Mouse (Mus musculus) myocyte (in vitro differentiated cells): ENCODE measurements around the gene Gm20388.

Source experiments
- CEBPB ChIP-seq: IDR thresholded peaks from 2 replicates; pipeline ENCODE4 v1.6.1; 2011; ENCODE audit warnings: mild to moderate bottlenecking, moderate library complexity; ENCODE audit not compliant: poor library complexity, insufficient read depth, severe bottlenecking
- E2F4 ChIP-seq: IDR thresholded peaks from one replicate; pipeline ENCODE4 v1.6.1; 2011; ENCODE audit warnings: mild to moderate bottlenecking, control low read depth, moderate library complexity; ENCODE audit not compliant: insufficient read depth
- MAX ChIP-seq: IDR thresholded peaks from one replicate; pipeline ENCODE4 v1.6.1; 2011; ENCODE audit warnings: low read depth, mild to moderate bottlenecking, control low read depth
- MYOD1 ChIP-seq, 3 experiments: IDR thresholded peaks; one replicate each; pipeline ENCODE4 v1.6.1; 2011; ENCODE audit warnings: control low read depth in 2 of 3, low read depth in 2 of 3, mild to moderate bottlenecking in 2 of 3, moderate library complexity in 1 of 3; ENCODE audit not compliant: insufficient read length in 2 of 3, control insufficient read depth in 1 of 3
- MYOG ChIP-seq, 3 experiments: IDR thresholded peaks; one replicate each; pipeline ENCODE4 v1.6.1; 2011; ENCODE audit warnings: control low read depth in 2 of 3, low read depth in 2 of 3, mild to moderate bottlenecking in 2 of 3; ENCODE audit not compliant: insufficient read length in 2 of 3, control insufficient read depth in 1 of 3, insufficient read depth in 1 of 3
- POLR2A ChIP-seq: IDR thresholded peaks from one replicate; pipeline ENCODE4 v1.6.1; 2011; ENCODE audit warnings: low read depth, mild to moderate bottlenecking, control low read depth, moderate library complexity; ENCODE audit not compliant: insufficient read length
- POLR2AphosphoS2 ChIP-seq: IDR thresholded peaks from one replicate; pipeline ENCODE4 v1.6.1; 2011; ENCODE audit warnings: low read depth, control low read depth; ENCODE audit not compliant: insufficient read length
- SRF ChIP-seq: IDR thresholded peaks from one replicate; pipeline ENCODE4 v1.6.1; 2011; ENCODE audit warnings: low read depth; ENCODE audit not compliant: control insufficient read depth, insufficient read length
- TCF12 ChIP-seq: IDR thresholded peaks from one replicate; pipeline ENCODE4 v1.6.1; 2011; ENCODE audit warnings: mild to moderate bottlenecking, control low read depth; ENCODE audit not compliant: poor library complexity, insufficient read depth, severe bottlenecking
- TCF3 ChIP-seq: IDR thresholded peaks from one replicate; pipeline ENCODE4 v1.6.1; 2011; ENCODE audit warnings: low read depth, control low read depth; ENCODE audit not compliant: insufficient read length
- USF1 ChIP-seq: IDR thresholded peaks from one replicate; pipeline ENCODE4 v1.6.1; 2011; ENCODE audit warnings: low read depth, mild to moderate bottlenecking, control low read depth, moderate library complexity

- TF ChIP-seq POLR2A, result no peak
- no peak for TF ChIP-seq MAX
- no peak for TF ChIP-seq MYOG (IDR thresholded peaks at IDR 0.05; ENCODE audit: control insufficient read depth in 1 of 3, insufficient read depth in 1 of 3, insufficient read length in 2 of 3, low read depth in 2 of 3)
- TF ChIP-seq E2F4, result no peak
- no peak for TF ChIP-seq USF1
- TF ChIP-seq TCF3, result no peak
- no peak for TF ChIP-seq TCF12
- TF ChIP-seq MYOD1 (IDR thresholded peaks at IDR 0.05; ENCODE audit: control insufficient read depth in 1 of 3, insufficient read length in 2 of 3, low read depth in 2 of 3), result no peak
- no peak for TF ChIP-seq POLR2AphosphoS2
- no peak for TF ChIP-seq CEBPB
- TF ChIP-seq SRF, result no peak
These were observed 3420.1 kb downstream of the Gm20388 start for GRCm38 (mm10) chr8:123330701-123331100.
